Mouse (Mus musculus) ovary, postnatal 10 days (tissue): ENCODE measurements at regions not wholly inside any gene's neighbourhood (a gene's known extent, or its start where the extent isn't known, plus 50 kb on each side); places are given as distances from the start of the nearest gene placed in this dataset.

Experiments used
- DNase-seq: peaks from one replicate; pipeline ENCODE4 v3.0.0; 2022; ENCODE audit warnings: low spot score

DNA sequence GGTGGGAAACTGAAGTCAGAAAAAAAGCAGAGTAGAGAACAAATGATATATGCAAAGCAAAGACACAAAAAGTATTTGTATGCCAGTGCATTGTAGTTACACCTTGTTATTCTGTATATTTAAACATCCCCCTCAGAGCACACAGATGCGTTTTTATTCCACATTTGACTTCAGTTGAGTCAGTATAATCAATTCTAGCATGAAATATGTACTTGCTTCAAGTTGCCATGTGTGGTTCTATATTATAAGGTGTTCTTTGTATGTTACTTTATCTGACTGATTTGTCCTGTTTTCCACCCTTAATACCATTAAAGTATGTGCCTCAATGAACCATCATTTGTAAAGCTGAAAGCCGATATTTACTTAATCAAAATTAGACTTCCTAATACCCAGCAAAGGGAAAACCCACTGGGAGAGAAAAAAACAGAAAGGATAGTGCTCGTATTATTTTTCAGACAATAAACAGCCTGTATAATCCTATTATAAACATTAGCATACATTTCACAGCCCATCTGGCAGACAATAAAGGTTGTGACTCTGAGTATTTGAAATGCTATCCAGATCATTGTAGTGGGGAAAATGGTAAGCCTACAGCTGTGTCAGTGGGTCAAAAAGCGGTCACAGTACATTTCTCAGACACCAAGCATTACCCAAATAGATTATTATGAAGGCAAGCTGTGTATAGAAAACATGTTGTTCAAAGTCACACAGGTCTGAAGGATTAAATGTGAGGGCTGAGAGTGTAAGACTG lies 189.1 kb upstream of the Bmp2 start:
- no peak for DNase-seq

DNA sequence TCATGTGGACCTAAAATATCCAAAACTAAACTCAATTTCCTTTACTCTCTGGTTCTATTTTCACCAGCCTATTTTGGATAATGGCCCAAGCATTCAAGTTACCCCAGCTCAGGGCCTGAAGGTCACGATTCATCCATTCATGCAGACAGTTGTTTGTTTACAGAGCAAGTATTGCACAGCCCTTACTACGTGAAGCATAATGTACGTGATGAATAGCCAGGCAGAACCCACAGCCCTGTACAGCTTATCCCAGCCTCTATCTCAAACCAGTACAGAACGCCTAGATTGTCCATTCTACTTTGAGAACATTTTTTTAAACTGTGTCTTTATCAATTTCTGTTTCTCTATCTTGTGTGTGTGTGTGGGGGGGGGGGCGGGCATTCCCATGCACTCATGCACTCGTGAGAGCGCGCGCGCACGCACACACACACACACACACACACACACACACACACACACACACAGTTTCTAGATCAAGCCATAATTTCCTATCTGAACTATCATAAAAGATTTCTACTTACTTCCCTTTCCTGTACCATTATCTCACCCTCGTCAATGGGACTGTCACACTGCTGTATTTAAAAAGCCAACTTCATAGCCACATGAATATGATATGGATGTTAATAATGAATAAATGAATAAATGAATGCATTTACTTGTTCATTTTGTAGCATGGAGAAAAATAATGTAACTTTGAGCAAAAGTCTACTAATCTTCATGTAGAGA lies 180.3 kb upstream of the Bmp2 start:
- DNase-seq: no peak

DNA sequence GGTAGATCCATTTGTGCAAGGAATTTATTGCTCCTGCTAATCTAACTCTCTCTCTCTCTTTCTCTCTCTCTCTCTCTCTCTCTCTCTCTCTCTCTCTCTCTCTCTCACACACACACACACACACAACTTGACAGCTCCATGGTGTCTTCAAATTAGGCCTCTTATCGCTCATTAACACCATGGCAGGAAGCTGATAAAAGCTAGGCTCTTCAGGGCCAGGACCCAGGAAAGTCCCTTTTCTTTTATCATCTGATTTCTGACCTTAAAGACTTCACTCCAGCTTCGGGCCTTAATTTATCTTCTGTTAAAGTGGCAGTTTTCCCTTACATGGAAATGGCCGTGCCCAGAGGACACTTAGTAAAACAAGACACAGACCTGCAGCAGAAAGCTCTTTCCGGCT lies 178.4 kb upstream of the Bmp2 start:
- DNase-seq: no peak

DNA sequence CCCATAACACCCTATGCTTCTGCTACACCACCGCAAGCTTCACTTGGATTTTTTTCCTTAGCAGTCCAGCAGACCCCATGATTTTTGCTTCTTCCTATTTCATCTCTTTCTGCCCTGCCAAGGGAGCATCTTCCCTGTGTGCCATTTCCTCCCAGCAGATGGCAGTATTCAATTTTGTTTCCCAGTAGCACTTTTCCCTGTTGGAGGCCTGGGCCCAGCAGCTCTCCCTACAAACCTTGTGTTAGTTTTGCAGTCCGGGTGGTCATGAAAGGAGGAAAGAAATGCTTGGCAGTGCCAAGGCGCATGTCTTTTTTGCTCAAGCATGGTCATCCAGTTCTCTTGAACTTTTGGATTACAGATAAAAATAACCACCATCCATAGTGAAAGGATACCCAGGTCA lies 170.9 kb upstream of the Bmp2 start:
- no peak for DNase-seq

DNA sequence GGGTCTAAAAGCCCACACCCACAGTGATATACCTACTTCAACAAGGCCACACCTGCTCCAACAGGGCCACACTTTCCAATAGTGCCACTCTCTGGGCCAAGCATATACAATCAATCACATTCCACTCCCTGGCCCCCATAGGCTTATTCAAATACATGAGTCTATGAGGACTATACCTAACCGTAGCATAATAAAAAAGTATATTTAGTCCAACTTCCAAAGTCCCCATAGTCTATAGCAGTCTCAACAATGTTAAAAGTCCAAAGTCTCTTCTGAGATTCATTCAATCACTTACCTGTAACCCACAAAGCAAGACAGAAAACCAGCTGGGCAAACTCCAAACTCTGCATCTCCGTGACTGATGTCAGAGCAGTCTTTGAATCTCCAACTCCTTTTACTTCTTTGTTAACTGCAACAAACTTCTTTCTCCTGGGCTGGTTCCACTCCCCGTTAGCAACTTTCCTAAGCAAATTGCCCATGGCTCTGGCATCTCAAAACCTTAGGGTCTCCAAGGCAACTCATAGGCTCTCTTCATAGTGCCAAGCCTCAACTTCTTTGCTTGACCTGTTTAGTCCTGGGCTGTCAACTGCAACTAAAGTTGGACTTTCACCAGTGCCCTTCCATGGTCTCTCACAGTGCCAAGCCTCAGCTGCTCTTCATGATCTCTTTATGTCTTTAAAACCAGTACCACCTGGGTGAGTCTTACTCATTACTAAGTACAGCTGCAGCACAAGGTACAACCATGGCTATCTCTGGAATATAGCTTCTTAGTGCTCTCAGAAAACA lies 168.6 kb upstream of the Bmp2 start:
- no peak for DNase-seq

DNA sequence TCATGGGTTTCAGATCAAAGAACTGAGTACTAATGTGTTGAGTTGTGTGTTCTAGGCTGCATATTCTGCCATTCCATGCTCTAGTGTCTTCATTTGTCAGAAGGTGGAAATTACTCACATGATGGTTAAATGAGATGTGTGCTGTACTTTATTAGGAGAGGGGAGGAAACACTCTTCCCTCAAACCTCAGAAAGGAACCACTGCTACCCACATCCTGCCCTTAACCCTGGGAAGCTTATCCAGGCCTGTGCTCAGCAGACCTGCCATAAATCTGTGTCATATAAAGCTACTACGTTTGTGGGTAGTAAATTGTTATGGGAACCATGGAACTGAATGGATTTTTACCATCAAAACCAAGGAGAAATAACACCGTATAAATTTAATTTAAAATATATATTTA lies 166.7 kb upstream of the Bmp2 start:
- no peak for DNase-seq

DNA sequence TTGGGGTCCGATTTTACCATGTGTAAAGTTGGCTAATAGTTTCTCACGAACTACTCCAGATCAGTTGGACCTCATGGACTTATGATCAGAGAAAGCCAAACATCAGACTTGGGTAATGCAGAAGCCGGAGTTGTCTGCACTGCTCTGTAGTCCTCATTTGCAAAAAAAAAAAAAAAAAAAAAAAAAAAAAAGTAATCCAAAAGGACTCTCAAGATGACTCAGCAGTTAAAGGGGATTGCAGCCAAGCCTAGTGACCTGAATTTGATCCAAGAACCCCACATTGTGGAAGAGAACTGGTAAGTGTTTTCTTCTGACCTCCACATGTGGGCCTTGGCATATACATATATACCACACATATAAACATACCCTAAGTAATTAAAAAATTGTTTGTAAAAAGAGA lies 164.6 kb upstream of the Bmp2 start:
- DNase-seq: no peak

DNA sequence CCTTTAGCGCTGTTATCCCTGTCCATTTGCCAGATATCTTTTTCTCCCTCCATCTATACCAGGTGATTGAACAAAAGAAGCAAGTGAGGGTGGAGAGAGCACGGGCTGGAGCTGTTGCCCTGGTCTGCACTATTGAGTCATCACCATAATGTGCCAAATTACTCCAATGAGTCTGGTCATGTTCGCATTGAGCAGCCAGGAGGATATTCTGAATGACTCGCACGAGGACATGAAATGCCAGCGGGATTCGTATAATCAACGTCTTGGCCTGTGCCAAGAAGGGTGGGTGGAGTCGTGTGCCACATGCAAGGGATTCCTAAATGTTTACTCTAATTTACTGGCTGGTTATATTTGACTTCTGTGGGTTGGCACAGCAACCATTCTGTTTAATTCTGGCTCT lies 159.7 kb upstream of the Bmp2 start:
- DNase-seq: no peak

DNA sequence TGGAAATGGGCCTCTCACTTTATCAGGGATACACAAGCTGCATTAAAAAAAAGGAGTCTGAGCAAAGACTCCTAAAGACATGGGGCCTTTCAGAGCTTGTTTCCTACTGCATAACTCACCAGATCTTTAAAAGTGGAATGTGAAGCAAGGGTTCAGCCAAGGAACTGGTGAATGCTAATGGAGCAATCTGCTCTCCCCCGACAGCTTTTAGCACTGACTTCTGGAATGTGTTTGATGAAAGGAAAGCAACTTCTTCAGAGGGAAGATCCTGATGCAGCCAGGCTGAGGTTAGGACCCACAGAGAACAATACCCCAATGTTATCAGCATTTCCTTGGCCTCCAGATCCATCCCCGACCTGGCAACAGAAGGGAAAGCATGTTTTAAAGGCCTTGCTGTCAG lies 154.4 kb upstream of the Bmp2 start:
- no peak for DNase-seq

DNA sequence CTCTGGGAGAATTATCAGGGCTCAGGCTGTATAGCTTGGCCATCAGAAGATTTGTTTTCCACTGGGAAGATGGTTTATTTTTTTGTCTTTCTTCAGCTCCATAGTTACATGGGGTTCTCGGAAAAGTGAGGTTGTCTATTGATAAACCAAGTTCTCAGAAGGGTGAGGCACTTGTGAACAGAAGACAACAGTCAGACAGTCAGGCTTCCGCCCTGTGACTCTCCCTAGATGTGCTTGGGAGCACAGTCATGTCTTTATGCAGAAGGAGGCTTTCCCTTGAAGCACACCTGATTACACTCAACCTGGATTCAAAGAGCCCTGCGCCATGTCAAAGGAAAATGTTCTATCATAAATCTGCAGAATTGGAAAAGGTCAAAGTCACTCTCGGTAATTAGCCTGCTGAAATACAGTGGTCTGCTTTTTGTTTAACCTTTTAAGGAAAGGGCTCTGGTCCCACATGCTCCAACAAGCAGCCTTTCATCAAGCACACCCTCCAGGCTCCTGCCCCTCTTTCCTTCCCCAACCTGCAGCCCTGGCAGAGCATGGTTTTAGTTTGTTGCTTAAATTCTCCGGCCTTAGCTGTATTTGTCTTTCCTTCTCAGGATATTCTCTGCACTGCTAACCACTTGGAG lies 152.8 kb upstream of the Bmp2 start:
- DNase-seq: no peak

DNA sequence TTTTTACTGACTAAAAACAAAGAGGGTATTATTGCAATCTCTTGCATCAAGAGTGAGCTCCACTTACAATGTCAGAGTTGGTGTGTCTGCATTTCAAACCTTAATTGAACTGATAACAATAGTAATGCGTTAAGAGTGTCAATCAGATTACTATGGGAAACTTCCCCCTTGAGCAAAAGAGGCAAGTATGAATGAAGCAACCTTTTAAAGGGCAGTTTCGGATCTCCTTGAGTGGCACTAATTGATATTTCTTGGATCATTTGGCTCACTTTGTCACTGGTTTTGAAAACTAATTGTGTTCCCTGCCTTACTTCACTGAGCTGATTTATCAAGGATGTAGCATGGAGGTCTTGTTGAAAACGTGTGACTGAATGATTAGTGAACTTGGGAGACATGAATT lies 151.0 kb upstream of the Bmp2 start:
- DNase-seq: no peak

DNA sequence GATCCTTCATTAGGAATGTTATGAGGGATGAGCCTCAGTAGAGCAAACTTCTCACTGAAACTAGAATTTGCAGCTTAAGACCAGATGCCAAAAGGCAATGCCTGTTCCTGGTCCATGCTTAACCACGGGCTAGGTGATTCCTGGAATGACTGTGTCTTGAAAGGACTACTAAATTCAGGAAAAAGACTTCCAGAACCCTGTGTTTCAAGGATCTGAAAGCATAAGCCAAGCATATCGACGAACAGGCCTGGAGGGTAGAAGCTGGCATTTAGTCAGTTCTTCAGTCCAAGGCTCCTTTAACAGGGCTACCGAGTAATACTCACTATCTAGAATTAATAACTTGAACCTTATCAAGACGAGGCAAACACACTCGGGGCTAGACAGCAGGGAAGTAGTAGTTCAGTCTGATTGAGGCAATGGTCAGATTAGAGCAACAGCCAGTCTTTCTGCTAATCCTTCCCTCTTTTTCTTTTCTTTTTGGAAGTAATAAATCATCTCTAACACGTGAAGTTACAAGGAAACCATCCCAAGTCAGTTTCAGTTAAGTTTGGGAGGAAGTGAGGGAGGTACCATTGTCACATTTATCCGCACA lies 134.9 kb upstream of the Bmp2 start:
- DNase-seq: no peak

DNA sequence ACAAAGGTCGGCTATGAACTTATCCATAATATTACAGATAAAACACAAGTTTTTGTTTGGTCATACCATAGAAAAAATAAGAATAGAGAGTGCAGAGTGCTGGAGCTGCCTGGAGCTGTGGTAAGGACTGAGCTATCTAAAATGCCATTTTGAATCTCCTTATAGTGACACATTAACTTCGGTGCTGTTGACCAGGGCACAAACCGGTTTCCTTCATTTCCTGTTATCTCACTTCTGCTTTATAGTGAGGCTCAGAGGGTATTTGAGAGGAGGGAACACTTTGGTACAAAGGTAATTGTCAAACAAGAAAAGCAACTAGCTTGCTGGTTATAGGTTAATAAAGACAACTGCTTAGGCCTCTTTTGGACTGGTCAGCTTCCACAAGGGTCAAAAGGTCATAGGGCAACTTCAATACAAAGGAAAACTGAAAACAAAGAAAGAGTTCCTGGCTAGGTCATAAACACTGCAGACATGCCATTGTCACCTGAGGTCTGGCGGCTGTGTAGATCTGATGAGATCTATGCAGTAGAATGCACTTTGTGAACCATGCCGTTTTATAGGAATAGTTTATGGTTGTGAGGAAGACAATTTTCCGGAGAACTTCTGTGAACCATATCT lies 132.2 kb upstream of the Bmp2 start:
- DNase-seq: no peak

DNA sequence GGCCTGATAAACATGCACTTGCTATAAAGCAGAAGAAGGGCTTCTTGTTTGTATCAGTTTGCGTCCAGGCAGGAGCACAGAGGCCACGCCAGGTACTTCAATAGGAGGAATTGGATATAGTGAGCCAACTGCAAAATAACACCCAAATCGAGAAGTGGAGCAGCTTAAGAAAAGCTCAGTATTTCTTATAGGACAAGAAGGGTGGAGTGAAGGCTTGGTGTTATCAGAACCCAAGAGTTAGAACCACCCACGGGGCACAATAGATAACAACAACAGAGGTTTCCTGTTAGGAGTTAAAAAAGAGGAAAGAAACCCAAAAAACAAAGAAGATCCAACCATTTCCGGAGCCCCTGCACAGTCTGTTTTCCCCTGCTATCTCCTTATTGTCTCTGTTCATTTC lies 126.4 kb upstream of the Bmp2 start:
- no peak for DNase-seq

DNA sequence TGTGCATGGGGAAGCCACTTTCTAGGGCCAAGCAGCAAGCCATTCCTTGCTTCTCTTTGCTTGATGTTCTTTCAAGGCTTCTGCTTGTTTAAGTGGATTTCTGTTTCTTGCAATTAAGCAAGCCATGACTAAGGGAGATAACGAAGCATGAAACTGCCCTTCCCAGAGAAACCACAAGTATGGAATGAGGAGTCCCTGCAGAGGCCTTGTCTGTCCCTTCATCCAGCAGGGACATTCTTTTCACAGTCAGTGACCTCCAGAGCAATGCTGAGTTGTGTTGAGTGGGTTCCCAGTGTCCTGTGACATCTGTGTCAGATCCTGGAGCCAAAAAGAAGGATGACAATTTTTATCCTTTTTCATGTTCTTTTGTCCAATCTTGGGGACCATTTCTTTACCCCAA lies 124.9 kb upstream of the Bmp2 start:
- DNase-seq: no peak

DNA sequence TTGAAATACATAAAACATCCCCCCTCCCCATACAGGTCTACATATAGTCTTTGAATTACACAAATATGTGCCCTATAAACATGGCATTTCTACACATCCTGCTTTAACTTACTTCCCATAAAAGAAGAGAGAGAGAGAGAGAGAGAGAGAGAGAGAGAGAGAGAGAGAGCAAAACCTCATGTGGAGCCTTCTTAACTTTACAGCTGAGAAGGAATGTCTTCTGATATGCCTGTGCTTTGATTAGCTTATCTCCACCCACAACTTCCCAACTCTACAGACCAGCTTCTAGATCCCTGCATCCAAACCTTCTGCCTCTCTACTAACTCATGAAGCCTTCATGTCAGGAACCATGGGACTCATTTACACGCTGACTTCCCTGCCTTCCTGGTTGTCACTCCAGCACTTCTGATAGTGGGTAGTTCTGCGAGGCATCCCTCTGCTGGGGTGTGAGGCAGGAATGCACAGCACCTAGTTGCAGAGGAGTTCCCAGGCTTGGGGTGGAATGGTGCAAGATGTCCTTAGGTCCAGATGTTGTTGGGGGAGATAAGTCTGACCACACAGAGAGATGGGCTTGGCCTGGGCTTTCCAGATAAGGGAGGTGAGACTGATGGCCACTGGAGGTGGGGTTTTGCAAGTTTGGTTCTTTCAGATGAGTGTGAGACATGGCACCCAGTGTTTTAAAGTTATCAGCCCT lies 122.4 kb upstream of the Bmp2 start:
- no peak for DNase-seq

DNA sequence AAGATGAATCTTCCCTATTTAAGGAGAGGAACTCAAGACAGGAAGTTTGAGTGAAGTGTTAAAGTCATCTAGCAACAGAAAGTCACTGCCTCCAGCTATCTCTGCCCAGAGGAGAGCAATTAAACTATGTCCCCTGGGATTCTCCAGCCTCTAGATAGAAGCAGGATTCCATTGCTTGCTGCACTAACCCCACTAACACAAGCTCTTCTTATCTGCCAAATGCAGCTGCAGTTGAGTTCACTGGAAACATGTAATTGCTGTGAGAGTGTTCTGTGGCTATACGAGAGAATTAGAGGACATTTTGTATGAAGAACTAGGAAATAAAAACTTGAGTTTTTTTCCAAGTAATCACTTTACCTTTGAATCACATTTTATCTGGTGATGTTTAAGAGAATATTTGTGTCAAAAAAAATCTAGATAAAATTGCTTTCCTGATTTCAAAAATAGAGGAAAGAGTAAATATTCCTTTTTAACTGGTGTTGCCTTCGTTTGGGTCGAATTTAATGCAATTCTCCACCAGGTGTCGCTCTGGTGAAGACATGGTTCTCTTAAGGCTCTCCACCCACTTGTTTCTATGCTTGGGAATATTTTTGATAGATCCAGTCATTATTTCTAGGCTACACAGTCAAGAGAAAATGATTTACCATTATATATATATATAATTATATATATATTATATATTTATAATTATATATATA lies 121.1 kb upstream of the Bmp2 start:
- DNase-seq: no peak

DNA sequence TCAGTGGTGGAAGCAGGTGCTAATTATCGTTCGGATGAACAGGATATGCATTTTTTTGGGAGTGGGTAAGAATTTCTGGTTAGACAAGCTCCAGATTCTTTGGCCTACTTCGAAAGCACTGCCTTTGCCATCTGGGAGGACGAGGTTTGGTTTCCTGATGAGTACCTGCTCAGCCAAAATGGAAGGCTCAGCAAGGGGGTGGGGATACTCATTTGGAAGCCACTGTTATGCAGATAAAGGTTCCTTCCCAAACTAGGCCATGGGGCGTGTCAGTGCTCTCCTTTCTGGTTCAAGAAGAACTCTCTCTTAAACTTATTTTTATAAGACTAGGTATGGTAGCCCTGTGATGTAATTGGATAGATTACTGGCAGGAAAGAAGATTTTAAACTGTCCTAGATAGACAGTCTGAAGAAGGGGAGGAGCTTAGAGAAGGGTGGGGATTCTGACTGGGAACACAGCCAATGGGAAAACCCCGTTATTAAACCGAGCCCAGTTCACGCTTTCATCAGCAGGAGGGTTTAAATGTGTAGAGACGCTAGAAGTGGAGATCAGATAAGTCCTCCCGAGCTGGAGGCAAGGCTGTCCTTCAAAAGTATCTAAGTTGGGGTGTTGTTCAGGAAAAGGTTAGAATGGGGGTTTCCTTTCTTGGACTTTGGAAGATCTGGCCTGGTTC lies 119.7 kb upstream of the Bmp2 start:
- DNase-seq: no peak

DNA sequence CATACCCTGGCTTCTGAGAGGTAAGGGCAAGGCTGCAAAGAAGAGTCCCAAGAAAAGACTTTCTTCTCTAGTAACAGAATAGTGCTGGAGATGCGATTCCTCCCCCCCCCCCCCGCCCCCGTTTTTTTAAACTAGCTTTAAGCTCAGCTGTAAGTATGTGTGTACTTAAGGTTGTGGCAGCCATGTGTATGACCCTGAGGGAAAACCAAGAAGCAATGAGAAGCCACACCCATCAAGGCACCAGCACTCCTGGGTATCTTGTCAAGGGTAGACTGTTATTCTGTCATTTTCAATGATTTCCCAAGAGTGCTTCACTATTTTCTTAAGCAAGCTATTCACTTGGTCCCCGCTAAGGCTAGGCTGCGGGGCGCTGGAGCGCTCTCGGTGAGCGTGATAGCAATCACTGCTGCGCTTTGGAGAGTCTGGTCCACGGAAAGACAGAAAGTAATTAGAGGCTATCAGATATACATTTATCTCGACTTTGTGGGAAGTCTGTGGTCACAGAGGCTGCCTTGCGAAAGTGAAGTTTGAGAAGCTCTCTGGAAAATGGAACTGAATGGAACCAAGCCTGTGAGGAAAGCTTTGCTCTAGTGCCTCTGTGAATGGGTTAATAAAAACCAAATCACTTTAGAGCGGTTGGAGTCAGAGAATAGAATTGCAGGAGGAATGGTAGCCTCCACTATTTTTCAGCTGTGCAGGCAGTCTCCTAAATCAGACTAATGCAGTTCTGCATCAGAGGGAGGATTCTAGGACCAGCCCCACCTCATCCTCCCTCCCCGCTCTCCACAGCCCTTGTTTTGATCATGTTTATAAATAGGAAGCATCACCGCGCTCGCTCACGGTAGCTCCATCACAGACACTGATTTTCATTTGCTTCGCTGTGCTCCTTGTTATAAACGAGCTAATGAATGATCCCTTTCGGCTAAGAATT lies 114.8 kb upstream of the Bmp2 start:
- no peak for DNase-seq
